ENCODE assay signal across 27 mouse cellular contexts in the genomic region with DNA sequence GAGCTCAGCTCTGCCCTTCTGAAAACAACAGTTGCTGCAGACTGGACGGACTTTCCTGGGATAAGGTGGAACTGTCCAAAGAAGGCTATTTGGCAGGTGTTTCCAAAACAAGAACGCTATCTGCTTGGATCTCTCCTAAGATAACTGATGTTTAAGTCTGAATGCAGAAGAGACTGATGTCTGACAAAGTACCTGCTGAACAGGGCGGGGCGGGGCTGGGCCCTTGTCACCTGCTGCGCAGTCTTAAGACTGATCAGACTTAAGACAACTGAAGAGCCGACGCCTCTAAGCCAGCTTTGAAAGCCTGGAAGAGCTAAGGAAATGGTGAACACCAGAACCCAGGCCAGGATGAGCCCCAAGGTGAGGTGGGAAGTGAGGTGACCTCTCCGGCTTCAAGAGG. TPM values are rescaled to one million over a fixed set of nuclear protein-coding genes. Genes with fewer than 3 reads are reported as not detected.
"Had no signal": no experiment of that assay in that cellular context is flagged by ENCODE, and none has a peak within 500 bp of the region (broad histone marks: within the 10 kb centered on the region; RNA-seq: fewer than 3 reads in every experiment).

No protein-coding gene starts in this region.

- H3K4me1 ChIP-seq: limb, embryonic 13.5 days; liver, embryonic 12.5 days; liver, embryonic 15.5 days; lung, embryonic 15.5 days; midbrain, embryonic 10.5 days; midbrain, embryonic 13.5 days had no signal

- ATAC-seq: liver, embryonic 12.5 days; midbrain, embryonic 13.5 days; midbrain, embryonic 16.5 days had no signal

- H3K9ac ChIP-seq: limb, embryonic 13.5 days; liver, embryonic 12.5 days; liver, embryonic 15.5 days; lung, embryonic 15.5 days; midbrain, embryonic 13.5 days had no signal

- H3K4me2 ChIP-seq: limb, embryonic 13.5 days; liver, embryonic 12.5 days; liver, embryonic 15.5 days; lung, embryonic 15.5 days; midbrain, embryonic 13.5 days had no signal

- H3K4me3 ChIP-seq: layer of hippocampus, adult 2 months; limb, embryonic 10.5 days; limb, embryonic 13.5 days; liver, embryonic 12.5 days; liver, embryonic 15.5 days; lung, embryonic 15.5 days; megakaryocyte, embryonic 14.5 days; midbrain, embryonic 10.5 days; midbrain, embryonic 13.5 days; myocyte had no signal

- DNase-seq: kidney, postnatal 25 days; layer of hippocampus, adult 9-11 months; liver; lung, adult 18-20 months; lung, postnatal 10 days; lung, postnatal 36 days; right cerebral cortex, postnatal 4 days; thymus, adult 2 months; thymus, postnatal 14 days; thymus, postnatal 4 days had no signal

- H3K27ac ChIP-seq: layer of hippocampus, adult 2 months; limb, embryonic 10.5 days; limb, embryonic 13.5 days; liver, embryonic 12.5 days; liver, embryonic 15.5 days; lung, embryonic 15.5 days; midbrain, embryonic 10.5 days; midbrain, embryonic 13.5 days; stomach, postnatal 0 days had no signal

- H3K9me3 ChIP-seq: limb, embryonic 10.5 days; limb, embryonic 13.5 days; liver, embryonic 12.5 days; liver, embryonic 15.5 days; lung, embryonic 15.5 days; megakaryocyte, embryonic 14.5 days; midbrain, embryonic 10.5 days; midbrain, embryonic 13.5 days had no signal

- H3K27me3 ChIP-seq: limb, embryonic 13.5 days; liver, embryonic 12.5 days; liver, embryonic 15.5 days; lung, embryonic 15.5 days; megakaryocyte, embryonic 14.5 days; midbrain, embryonic 13.5 days had no signal

RNA-seq across cellular contexts. Expression of a gene that starts 23.9 kb away (rescaled TPM):
- polyA plus RNA-seq: liver, embryonic 15.5 days had no signal

RNA-seq across cellular contexts. Expression of a gene that starts 51.8 kb away (rescaled TPM):
- polyA plus RNA-seq: kidney, embryonic 16.5 days; large intestine, adult 2 months; limb, embryonic 10.5 days; limb, embryonic 13.5 days; liver, embryonic 12.5 days; liver, embryonic 15.5 days; lung, embryonic 15.5 days; midbrain, embryonic 10.5 days; midbrain, embryonic 13.5 days; midbrain, embryonic 16.5 days; myocyte; neural tube, embryonic 11.5 days; neural tube, embryonic 14.5 days; stomach, embryonic 14.5 days; stomach, postnatal 0 days; thymus, adult 2 months had no signal
